Mouse (Mus musculus) liver, embryonic 14.5 days (tissue): ENCODE data around the gene Slc46a2.

ENCODE experiments used
- CTCF ChIP-seq: IDR thresholded peaks from 2 replicates; pipeline ENCODE4 v1.5.1; 2016; ENCODE audit warnings: antibody characterized with exemption, low read depth, control low read depth
- EP300 ChIP-seq: IDR thresholded peaks from 2 replicates; pipeline ENCODE4 v1.6.1; 2016; ENCODE audit warnings: antibody characterized with exemption, low read depth

DNA sequence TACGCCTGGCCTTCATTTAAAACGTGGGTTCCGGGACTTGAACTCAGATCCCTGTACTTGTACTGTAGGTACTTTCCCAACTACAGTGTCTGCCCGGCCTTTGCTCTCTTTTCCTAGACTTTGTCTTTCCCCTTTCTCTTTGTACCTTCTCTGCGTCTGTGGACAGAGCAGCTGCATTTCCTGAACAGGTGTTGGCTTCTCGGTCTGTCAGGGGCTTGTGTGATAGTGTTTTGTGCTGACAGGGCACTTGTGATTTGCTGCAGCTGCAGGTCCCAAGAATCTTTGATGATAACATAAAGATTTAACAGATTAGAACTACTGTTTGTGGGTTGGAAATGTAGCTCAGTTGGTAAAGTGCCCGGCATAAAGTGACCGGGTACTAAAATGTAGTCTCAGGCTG, 36.3 kb downstream of the Slc46a2 start:
- TF ChIP-seq CTCF (no peak), EP300 (no peak)
